Mouse (Mus musculus) c-Kit-positive CD71-positive TER-119-negative erythroid progenitor cells, embryonic 14.5 days (primary cell): Measurements from ENCODE around the gene Inpp5k.
"Not testable (repeated sequence)": the region's sequence is repeated elsewhere in the genome, so short reads cannot be mapped to it uniquely, and the experiment has no call there.

Experiments
- DNase-seq: peaks from one replicate; pipeline ENCODE4 v3.0.0-alpha.2; 2013; ENCODE audit warnings: low read depth

Gene Inpp5k

GRCm38 (mm10) chr11:75630645-75631229 lies at the start of gene Inpp5k:
Gene Inpp5k (plus strand): TSS chr11:75630988.
- peak; percentile 96 for DNase-seq

DNA sequence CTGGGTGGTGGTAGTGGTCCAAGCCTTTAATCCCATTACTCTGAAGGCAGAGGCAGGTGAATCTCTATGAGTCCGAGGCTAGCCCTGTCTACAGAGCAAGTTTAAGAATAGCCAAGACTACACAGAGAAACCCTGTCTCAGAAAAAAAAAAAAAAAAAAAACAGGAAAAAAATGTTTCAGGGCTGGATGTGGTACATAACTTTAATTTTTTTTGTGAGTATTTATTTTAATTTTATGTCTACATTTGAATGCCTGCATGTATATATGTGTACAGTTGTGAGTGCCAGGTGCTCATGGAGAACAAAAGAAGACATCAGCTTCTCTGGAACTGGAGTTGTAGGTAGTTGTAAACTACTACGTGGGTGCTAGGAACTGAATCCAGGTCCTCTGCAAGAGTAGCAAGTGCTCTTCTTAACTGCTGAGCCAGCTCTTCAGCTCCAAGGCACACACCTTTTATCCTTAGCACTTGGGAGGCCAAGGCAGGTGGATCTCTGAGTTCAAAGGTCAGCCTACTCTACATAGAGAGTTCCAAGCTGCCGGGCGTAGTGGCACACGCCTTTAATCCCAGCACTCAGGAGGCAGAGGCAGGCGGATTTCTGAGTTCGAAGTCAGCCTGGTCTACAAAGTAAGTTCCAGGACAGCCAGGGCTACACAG lies 49.2 kb upstream of the Inpp5k start:
- DNase-seq = no peak

DNA sequence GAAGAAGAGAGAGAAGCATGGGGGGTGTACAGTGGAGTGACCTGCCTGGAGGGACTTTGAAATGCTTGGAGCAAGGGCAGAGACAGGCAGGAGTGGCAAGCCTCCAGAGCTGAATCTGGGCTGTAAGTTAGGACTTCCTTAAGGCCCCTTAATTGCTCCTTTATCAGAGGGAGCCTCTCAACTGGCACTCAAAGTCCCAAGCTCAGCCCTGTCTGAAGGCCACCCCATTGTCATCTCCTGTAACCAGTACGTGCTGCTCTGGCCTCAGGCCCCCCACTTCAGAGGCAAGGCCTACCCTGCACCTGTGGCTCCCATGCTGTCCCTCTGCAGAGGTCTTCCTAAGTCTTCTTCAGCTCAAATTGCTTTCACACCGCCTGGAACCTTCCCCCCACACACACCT lies 47.3 kb upstream of the Inpp5k start:
- DNase-seq = no peak

DNA sequence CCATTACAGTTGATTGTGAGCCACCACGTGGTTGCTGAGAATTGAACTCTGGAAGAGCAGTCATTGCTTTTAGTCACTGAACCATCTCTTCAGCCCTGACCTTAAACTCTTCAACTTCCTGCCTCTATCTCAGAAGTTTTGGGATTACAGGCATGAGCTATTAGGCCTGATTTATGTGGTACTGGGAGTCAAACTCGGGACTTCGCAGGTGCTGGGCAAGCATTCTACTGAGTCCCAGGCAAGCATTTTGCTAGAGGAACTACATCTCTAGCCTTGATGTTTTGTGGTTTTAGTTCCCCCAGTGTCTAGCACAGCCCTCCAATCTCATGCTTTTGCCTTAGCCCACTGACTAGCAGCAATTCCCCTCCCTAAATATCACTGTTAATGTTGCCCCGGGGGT lies 45.7 kb upstream of the Inpp5k start:
- DNase-seq = no peak

DNA sequence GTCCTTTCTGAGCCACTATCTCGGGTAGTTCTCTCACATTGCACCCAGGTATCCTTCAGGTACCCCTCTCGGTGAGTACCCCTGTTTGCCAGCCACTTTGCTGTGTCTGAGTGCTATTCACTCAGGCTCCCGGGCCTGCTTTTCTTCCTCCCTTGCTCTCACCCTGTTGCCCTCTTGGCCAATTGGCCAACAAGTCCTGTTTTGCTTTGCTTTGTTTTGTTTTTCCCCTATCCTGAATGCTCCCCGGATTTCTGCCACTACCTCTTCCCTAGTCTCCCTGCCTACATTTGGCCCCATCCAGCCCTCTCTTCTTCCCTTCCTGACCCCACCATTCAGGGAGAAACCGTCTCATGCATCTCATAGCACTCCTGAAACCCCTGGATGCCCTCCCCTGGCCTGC lies 44.8 kb upstream of the Inpp5k start:
- DNase-seq = no peak

- DNase-seq = no peak
These were observed 43.8 kb upstream of the Inpp5k start for GRCm38 (mm10) chr11:75586963-75587362.

- DNase-seq = peak; percentile 83
These were observed 43.1 kb upstream of the Inpp5k start, which contains the start of gene Pitpna for GRCm38 (mm10) chr11:75587493-75588284. Gene Pitpna (plus strand): TSS chr11:75588097.

DNA sequence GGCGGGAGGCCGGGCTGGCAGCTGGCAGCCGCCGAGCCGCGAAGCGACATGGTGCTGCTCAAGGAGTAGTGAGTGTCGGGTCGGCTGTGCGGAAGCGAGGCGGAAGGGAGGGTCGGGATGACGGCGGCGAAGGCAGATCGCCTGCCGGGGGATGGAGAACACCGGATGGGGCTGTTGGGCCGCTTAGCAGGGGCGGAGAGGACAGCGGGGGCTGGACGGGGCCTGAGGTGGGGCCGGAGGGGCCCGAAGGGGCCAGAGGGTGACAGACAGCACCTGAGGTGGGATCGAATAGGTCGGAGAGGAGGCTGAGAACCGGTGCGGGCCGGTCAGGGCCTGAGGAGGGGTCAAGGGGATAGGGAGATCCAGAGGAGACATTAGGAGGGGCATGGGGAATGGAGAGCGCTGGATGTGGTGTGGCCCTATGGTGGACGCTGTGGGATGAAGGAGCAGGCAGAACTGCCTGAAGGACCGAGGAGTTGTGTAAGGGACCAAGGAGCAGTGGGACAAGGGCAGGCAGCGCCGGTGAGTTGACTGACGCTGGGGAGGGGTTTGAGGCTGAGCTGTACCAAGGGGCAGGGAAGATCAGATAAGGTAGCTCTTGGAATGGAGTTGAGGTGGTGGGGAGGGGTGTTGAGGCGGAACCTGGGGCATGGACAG lies 42.4 kb upstream of the Inpp5k start:
- peak; percentile 17 for DNase-seq

GRCm38 (mm10) chr11:75592612-75593011 lies 38.2 kb upstream of the Inpp5k start:
- no peak for DNase-seq

GRCm38 (mm10) chr11:75594431-75594830 lies 36.4 kb upstream of the Inpp5k start:
- DNase-seq = no peak

- DNase-seq = no peak
These were observed 35.4 kb upstream of the Inpp5k start for GRCm38 (mm10) chr11:75595404-75595803.

DNA sequence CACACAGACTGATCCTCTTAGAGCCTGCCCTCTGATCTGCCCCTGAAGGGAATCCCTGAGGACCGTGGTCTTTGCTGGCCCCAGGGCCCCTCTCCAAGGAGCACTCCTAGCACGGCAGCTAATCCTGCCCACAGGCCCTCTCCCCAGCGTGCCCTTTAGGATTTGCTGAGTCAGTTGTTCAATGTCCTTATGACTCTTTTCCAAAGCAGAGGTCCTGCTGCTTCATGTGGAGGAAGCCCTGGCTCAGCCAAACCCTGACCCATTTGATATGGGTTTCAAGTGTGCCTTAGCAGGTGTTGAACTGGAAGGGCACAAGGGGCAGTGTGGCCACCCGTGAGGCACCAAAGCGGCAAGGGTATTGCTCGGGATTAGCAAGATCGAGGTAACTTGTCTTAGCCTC lies 35.0 kb upstream of the Inpp5k start:
- no peak for DNase-seq

DNA sequence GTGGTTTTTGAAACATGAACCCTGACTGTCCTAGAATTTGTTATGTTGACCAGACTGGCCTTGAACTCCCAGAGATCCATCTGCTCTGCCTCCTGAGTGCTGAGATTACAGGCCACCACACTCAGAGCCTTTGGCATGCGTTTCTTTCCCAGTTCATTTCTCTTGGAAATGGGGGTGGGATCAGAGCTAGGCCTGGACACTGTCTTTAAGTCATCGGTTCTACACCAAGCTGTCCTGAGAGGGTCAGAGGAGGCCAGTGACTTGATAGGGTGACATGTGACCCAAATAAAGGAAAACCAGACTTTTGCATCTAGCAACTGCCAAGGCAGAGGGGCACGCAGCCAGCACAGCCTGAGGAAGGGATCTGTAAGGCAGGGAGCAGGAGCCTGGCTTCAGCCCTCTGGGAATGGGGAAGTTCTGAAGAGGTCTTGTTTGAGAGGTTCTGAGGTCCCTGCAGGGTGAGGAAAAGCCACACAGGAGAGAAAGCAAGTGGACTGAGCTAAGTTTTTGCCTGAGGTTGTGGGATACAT lies 34.0 kb upstream of the Inpp5k start:
- no peak for DNase-seq

- DNase-seq = no peak
These were observed 32.8 kb upstream of the Inpp5k start for GRCm38 (mm10) chr11:75598004-75598403.

- DNase-seq = not testable (repeated sequence)
These were observed 31.0 kb upstream of the Inpp5k start for GRCm38 (mm10) chr11:75599802-75600201.

- DNase-seq = no peak
These were observed 26.0 kb upstream of the Inpp5k start for GRCm38 (mm10) chr11:75604826-75605225.

- no peak for DNase-seq
These were observed 25.5 kb upstream of the Inpp5k start for GRCm38 (mm10) chr11:75605318-75605717.

- no peak for DNase-seq
These were observed 22.0 kb upstream of the Inpp5k start for GRCm38 (mm10) chr11:75608776-75609175.

GRCm38 (mm10) chr11:75610021-75610420 lies 20.8 kb upstream of the Inpp5k start:
- DNase-seq = no peak

GRCm38 (mm10) chr11:75614769-75615168 lies 16.0 kb upstream of the Inpp5k start:
- no peak for DNase-seq

- DNase-seq = no peak
These were observed 15.2 kb upstream of the Inpp5k start for GRCm38 (mm10) chr11:75615556-75615955.

- DNase-seq = peak; percentile 19
These were observed 11.7 kb upstream of the Inpp5k start for GRCm38 (mm10) chr11:75619133-75619532.
